Mouse (Mus musculus) forebrain, embryonic 10.5 days (tissue): ENCODE measurements around the gene Plcd3. TPM values are rescaled to one million over a fixed set of nuclear protein-coding genes. Genes with fewer than 3 reads are reported as not detected.

Experiments used
- DNase-seq: peaks from one replicate; pipeline ENCODE4 v3.0.0-alpha.2; 2017; ENCODE audit warnings: low spot score; ENCODE audit errors: extremely low spot score
- H3K27ac ChIP-seq: fragments of 300-500 bp; sonication (generic); 2 replicates; pipeline ENCODE4 v1.5.1; 2016; ENCODE audit warnings: mild to moderate bottlenecking
- H3K27me3 ChIP-seq: fragments of 300-500 bp; sonication (generic); 2 replicates; pipeline ENCODE4 v1.6.1; 2016; ENCODE audit warnings: mild to moderate bottlenecking; ENCODE audit not compliant: poor library complexity, severe bottlenecking
- H3K36me3 ChIP-seq: fragments of 300-500 bp; sonication (generic); replicated peaks from 2 replicates; pipeline ENCODE4 v1.6.1; 2016; ENCODE audit warnings: mild to moderate bottlenecking, moderate library complexity
- H3K4me1 ChIP-seq: fragments of 300-500 bp; sonication (generic); 2 replicates; pipeline ENCODE4 v1.6.1; 2016
- H3K4me3 ChIP-seq: fragments of 300-500 bp; sonication (generic); 2 replicates; pipeline ENCODE4 v1.5.1; 2016; ENCODE audit warnings: mild to moderate bottlenecking, moderate library complexity
- H3K9me3 ChIP-seq: fragments of 300-500 bp; sonication (generic); 2 replicates; pipeline ENCODE4 v1.6.1; 2016; ENCODE audit warnings: mild to moderate bottlenecking, moderate library complexity
- WGBS: fragments of 180-500 bp; shearing (Covaris S2); methylation state at CpG from one replicate; pipeline ENCODE4 v1.1.7; 2016; 5-methylcytosine and 5-hydroxymethylcytosine counted together
- polyA plus RNA-seq: library from polyadenylated mRNA; unstranded; fragments of >200 nt; fragmentation: Nextera tagmentation; extraction: Ambion mirVana; gene quantifications from 2 replicates; pipeline ENCODE4 v1.2.1, GENCODE M21; 2016

Plcd3 gene
- polyA plus RNA-seq, 1 experiment from 2014 or later: 1.5 TPM

DNA sequence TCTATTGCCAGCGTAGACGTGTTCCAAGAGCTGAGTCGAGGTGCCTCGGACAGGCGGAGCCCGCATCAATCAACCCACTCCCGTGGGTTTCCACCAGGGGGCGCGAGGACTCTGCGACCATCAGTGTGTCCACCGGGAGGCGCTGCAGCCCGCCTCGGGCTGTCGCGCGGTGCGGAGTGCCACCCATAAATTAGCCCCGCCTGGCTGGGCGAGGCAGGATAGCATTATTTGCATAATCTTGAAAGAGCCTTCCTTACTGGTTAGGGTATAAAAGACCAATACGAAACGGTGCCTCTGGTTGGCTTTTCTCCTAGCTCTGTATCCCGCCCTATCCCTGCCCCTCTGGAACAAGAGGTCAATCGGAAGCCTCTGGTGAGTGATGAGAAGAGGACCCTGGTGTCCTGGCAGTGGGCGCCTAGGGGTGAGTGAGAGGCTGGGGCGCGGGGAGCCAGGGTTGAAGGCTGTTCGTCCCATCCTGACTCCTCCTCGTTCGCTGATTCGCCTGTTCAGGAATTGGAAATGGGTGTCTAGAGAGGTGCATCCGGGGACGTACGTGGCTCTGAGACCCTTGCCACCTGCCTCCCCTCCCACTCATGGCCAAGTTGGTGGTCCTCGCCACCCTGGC is 1.4 kb upstream of the Plcd3 start:
- DNase-seq: peak; percentile 96
- H3K27me3 ChIP-seq: peaks cover 82% of the 10 kb centered on the region

DNA sequence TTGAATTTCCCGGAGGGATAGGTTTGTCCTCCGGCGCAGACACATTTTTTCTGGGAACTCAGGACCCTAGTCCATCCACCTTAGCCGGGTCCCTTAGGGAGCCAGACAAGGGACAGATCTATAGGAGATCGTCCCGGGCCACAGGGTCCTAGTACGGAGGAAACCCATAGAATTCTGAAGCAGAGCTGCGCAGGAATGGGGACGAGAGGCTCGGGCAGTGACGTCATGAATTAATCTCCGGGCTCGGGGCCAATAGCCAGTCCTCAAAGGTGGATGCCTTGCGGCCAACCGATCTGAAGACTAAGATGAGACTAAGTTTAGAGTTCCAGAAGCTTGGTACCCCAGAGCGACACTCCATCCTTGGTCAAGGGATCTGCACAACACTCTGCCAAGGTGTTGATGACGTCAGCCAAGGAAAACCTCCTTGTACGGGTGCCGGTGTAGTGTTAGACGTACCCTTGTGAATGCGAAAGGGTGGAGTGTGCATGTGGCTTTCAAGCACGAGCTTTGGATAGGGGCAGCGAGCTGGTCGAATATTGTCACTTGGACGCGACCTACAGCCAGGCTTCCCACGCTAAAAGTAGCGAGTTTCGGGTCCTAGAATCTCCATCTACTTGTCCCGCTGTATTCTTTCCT is 526 bp upstream of the Plcd3 start:
- no peaks in the 10 kb centered on the region for H3K36me3 ChIP-seq
- 3% methylated on average over 30 of the region's 30 CpGs for WGBS
- peaks cover 76% of the 10 kb centered on the region for H3K4me1 ChIP-seq
- peak overlapping the region; percentile 64 for H3K4me3 ChIP-seq
- peak; percentile 51 for DNase-seq
- H3K27ac ChIP-seq: peak overlapping the region; percentile 64
- H3K27me3 ChIP-seq: peaks cover 90% of the 10 kb centered on the region
- H3K9me3 ChIP-seq: no peaks in the 10 kb centered on the region

More for the DNA sequence above, 1.4 kb upstream of the Plcd3 start:
- H3K27ac ChIP-seq: peak overlapping the region; percentile 72
- WGBS: 1% methylated on average over 35 of the region's 35 CpGs
- H3K4me3 ChIP-seq: peak overlapping the region; percentile 64
- peaks cover 67% of the 10 kb centered on the region for H3K4me1 ChIP-seq
- H3K36me3 ChIP-seq: no peaks in the 10 kb centered on the region
- H3K9me3 ChIP-seq: no peaks in the 10 kb centered on the region

DNA sequence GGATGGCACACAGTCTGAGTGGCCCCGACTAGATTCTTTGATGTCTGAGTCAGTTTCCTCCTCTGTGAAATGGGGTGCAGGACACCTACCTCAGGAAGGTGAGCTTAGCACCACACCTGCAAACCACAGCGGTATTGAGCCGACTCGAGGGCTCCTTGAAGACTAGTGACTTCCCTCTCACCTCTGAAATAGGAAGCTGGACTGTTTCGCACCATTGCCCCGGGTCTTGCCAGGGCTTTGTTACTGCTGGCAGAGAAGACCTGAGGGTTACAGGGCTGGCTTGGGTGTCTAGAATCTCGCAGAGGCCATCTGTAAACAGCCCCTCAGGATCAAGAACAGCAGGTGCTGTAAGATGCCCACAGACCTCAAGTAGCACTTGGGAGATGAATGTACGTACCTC is 1.1 kb downstream of the Plcd3 start:
- Histone ChIP-seq H3K4me1 (peaks cover 69% of the 10 kb centered on the region), H3K9me3 (no peaks in the 10 kb centered on the region), H3K27ac (no peak overlapping the region), H3K27me3 (peaks cover 97% of the 10 kb centered on the region), H3K36me3 (no peaks in the 10 kb centered on the region), H3K4me3 (no peak overlapping the region)
- DNase-seq: peak; percentile 14
- WGBS: 79% methylated on average over 8 of the region's 8 CpGs

DNA sequence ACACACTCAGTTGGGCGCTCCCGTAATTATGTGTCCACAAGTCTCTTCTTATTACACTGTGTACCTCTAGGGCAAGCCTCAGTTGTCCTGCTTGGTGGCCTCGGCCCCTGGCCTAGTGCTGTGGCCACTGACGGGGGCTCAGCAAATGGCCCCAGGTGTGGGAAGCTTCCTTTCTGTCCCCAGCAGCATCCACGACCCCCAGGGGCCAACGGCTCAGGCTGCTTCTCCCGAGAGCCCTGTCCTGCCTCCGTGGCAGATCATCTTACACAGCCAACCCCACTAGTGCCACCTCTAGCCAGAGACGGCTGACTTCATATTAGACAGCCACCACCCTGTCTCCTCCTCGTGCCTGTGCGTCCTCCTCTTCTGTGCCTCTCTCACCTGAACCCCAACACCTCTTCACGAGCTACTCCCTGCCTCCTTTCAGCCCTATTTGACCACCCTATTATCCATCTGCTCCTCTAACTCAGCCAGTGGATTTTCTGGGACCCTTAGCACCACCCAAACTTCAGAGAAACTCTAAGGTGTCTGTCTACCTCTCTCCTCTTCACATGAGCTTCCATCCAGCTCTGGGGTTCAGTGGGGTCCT is 2.0 kb downstream of the Plcd3 start:
- no peak for DNase-seq
- no peaks in the 10 kb centered on the region for H3K9me3 ChIP-seq
- H3K4me1 ChIP-seq: peaks cover 70% of the 10 kb centered on the region
- H3K27me3 ChIP-seq: peaks cover 94% of the 10 kb centered on the region
- no peak overlapping the region for H3K27ac ChIP-seq
- 54% methylated on average over 12 of the region's 12 CpGs for WGBS
- H3K4me3 ChIP-seq: no peak overlapping the region
- no peaks in the 10 kb centered on the region for H3K36me3 ChIP-seq

DNA sequence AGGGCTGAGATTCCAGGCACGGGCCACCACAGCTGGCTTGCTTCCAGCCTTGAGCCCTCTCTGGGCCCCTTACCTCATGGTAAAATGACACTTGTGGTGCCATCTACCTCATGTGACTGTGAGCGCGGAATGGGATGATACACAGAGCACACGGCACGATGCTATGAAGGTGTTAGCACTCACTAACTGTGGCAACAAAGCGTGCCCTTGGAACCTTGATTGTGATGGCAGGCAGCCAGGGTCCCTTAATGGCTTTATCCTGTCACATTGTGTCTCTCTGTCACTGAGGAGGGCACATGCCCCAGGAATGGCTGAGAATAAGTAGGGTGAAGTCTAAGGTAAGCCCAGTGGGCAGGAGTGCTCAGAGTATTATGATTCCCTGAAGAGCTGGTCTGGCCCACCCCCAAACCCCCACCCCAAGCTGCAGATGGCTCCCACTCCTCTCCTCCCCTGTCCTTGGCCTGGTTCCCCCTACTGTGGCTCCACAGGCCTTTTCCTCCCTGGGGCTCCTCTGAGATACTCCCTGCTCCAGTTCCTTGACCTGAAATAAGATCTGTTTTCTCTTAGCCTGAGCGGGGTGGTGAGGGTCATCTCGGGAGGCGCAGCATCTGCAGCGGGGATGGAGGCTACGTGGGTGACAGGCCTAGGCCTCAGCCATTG is 2.8 kb downstream of the Plcd3 start:
- H3K4me1 ChIP-seq: peaks cover 73% of the 10 kb centered on the region
- no peaks in the 10 kb centered on the region for H3K9me3 ChIP-seq
- H3K27ac ChIP-seq: no peak overlapping the region
- WGBS: 69% methylated on average over 11 of the region's 11 CpGs
- no peaks in the 10 kb centered on the region for H3K36me3 ChIP-seq
- DNase-seq: no peak
- H3K4me3 ChIP-seq: no peak overlapping the region
- peaks cover 86% of the 10 kb centered on the region for H3K27me3 ChIP-seq

DNA sequence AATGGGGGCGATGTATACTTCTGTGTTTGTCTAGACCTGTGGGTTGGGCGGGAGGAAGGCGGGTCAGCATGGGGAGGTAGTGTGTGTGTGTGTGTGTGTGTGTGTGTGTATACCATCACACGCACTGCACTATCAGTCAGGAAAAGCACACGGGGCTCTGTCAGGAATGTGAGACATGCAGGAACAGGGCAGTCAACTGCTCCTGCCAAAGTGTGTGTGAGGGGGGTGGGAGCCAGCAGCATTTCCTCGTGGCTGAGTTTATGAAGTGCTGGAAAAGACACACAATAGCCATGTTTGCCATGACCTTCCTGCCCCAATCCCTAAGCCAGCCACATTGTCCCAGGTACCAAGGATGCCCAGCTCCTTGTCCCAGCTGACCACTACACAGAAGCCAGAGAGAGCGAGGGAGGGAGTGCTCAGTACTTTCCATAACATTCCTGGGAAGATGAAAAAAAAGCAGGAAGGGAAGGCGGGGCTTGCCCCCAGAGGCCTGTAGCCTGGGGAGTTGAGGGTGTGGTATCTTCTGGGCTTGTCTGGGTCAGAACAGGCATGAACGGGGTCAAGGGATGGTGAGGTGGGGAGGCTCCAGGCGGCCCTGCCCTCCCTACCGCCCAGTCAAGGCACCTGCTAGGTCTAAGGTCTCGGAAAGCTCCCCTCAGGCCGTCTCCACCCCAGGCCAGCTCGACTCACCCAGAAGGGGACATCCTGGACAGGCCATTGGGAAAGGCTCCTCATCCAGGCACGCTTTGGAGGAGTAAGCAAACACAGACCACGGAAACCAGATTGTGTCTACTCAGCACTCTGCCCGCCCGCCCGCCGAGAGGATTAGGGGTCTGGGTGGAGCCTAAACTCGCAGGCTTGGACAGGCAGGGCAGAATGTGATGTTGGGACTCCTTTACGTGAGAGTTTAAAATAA is 4.2 kb downstream of the Plcd3 start:
- 22% methylated on average over 22 of the region's 22 CpGs for WGBS
- peaks cover 59% of the 10 kb centered on the region for H3K4me1 ChIP-seq

DNA sequence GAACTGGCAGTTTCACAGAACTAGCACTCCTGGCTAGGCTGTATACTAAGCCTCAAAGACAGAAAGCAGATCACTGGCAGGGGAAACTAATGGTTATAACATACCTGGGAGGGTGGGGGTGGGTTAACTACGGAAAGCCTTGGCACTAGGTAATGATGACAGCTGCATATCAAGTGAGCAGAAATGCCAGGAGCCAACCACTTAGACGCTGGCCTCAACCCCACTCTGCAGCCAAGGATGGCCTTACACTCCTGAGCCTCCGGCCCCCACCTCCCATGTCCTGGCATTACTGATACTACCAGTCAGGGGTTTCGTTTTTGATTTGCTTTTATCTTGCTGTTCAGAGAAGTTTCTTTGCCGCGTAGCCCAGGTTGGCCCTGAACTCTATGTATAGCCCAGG is 5.7 kb downstream of the Plcd3 start:
- DNase-seq: no peak
- H3K4me3 ChIP-seq: no peak overlapping the region
- peaks cover 59% of the 10 kb centered on the region for H3K27me3 ChIP-seq
- H3K4me1 ChIP-seq: peaks cover 45% of the 10 kb centered on the region
- H3K27ac ChIP-seq: no peak overlapping the region
- H3K9me3 ChIP-seq: no peaks in the 10 kb centered on the region
- no peaks in the 10 kb centered on the region for H3K36me3 ChIP-seq
- 89% methylated on average over 6 of the region's 6 CpGs for WGBS

More for the DNA sequence above, 4.2 kb downstream of the Plcd3 start:
- DNase-seq: peak; percentile 41
- Histone ChIP-seq H3K9me3 (no peaks in the 10 kb centered on the region), H3K4me3 (peak overlapping the region; percentile 31), H3K27me3 (peaks cover 73% of the 10 kb centered on the region), H3K36me3 (no peaks in the 10 kb centered on the region), H3K27ac (peak overlapping the region; percentile 65)

DNA sequence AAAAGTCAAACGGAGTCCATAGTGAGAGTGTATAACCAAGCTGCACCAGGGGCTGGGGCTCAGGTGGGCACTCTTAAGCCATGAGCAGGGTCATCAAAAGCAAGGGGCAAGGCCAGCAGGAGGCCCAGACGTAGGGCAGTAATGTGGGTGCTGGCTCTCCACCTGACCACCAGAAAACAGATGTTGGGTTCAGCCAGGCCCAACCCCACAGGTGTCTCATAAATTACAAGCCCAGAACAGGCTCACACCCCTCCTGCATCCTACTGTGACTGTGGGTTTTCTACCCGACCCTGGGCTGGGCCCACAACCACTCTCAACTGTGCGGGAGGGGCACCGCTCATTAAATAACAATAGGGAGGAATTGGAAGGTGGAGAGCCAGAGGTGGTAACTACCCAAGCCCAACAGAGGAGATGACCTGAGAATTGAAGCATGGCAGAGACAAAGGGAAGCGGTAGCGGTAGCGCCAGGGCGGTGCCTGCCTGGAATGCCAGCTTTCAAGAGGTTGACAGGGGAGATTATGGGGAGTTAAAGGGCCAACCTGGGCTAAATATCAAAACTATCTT is 6.3 kb downstream of the Plcd3 start:
- Histone ChIP-seq H3K36me3 (no peaks in the 10 kb centered on the region), H3K27me3 (peaks cover 53% of the 10 kb centered on the region), H3K4me3 (no peak overlapping the region), H3K9me3 (no peaks in the 10 kb centered on the region), H3K27ac (no peak overlapping the region), H3K4me1 (peaks cover 45% of the 10 kb centered on the region)
- no peak for DNase-seq
- whole genome bisulfite sequencing: 60% methylated on average over 9 of the region's 9 CpGs

DNA sequence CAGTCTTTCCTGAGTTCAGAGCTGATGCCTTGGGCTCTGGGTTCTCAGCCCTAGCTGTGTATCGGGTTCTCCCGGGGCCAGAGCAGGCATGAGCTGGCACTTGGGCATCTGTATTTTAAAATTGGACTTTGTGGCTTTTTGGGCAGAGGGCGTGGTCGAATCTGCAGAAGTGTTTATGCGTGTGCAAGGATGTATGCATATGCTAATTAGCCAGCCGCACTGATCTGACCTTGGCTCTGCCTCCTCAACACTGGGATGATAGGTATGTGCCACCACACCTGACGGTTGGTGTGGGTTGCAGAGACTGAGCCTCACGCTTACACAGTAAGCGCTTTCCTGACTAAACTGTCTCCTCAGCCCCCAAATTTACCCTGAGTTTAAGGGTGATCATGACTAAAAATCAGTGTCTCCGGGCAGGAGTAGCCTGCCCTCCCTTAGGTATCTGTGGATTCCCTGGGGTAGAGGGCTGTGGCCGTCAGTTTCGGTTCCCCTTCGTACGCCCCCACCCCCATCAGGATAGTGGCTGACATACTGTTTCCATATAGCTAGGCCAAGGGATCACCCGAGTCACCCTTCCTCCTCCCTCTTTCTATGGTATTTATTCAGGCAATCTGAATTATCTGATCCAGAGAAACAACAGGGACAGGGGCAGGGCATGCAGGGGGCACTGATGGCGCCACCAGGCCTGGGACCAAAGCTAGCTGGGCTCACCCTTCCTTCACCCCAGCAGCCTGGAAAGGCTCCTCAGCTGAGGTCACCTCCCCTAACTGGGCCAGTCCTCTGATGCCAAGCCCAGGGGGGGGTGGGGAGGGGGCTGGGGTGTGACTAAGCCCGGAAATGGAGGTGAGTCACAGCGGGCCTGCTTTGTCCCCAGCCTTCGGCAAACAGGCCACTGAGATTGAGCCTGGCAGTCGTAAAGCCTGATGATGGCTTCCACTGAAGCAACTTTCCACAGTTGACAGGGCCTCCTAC is 7.3 kb downstream of the Plcd3 start:
- peaks cover 42% of the 10 kb centered on the region for H3K27me3 ChIP-seq
- no peaks in the 10 kb centered on the region for H3K36me3 ChIP-seq
- H3K9me3 ChIP-seq: no peaks in the 10 kb centered on the region
- H3K27ac ChIP-seq: peak overlapping the region; percentile 51; the same call in 1 of the 2 replicates
- no peak overlapping the region for H3K4me3 ChIP-seq
- H3K4me1 ChIP-seq: peaks cover 39% of the 10 kb centered on the region
- 70% methylated on average over 20 of the region's 20 CpGs for WGBS
- no peak for DNase-seq

DNA sequence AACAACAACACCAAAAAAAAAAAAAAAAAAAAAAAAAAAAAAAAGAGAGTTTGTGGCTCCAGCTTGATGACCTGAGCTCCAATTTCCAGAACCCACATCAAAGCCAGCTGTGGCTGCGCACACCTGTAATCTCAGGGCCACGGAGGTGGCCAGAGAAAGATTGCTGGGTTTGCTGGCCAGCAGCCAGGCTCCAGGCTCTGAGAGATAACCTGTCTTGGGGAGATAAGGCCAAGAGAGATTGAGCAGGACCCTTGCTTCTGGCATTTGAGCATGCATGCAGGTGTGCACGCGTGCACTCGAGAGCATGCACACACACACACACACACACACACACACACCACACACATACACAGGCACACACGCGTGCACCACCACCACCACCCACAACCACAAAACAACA is 8.2 kb downstream of the Plcd3 start:
- 95% methylated on average over 7 of the region's 7 CpGs for WGBS
- Histone ChIP-seq H3K4me3 (no peak overlapping the region), H3K27me3 (peaks cover 34% of the 10 kb centered on the region), H3K36me3 (no peaks in the 10 kb centered on the region), H3K9me3 (no peaks in the 10 kb centered on the region), H3K4me1 (peaks cover 31% of the 10 kb centered on the region), H3K27ac (no peak overlapping the region)
- no peak for DNase-seq

DNA sequence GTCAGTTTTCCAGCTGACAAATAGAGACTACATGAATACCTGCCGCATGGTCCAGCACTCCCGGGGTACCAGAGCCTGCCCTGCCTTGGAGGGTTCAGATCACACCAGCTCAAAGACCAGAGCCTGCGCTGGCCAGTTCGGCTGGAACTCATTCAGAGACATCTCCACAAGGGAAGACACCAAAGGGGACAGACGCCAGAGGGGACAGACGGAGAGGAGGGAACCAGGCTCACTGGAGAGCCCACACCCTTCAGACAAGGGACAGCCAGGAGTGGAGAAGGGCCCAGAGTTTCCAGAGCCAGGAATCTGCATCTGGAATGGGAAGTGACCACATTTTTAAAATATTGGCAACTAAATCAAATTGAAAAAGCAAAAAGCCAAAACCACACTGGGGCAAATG is 19.8 kb downstream of the Plcd3 start:
- 59% methylated on average over 6 of the region's 6 CpGs for WGBS
- Histone ChIP-seq H3K27ac (no peak overlapping the region), H3K27me3 (peaks cover 59% of the 10 kb centered on the region)

More for the DNA sequence above, 19.8 kb downstream of the Plcd3 start:
- Histone ChIP-seq H3K36me3 (no peaks in the 10 kb centered on the region), H3K9me3 (no peaks in the 10 kb centered on the region), H3K4me1 (peaks cover 12% of the 10 kb centered on the region), H3K4me3 (no peak overlapping the region)
- no peak for DNase-seq
